Mouse (Mus musculus) bone marrow, adult 2 months (tissue): ENCODE measurements around the gene Caln1. TPM values are rescaled to one million over a fixed set of nuclear protein-coding genes. Genes with fewer than 3 reads are reported as not detected.

Source experiments
- H3K27ac ChIP-seq: fragments of 200-500 bp; 2 replicates; pipeline ENCODE4 v1.5.1; 2012; ENCODE audit warnings: low read depth, mild to moderate bottlenecking, control low read depth, inconsistent platforms, low read length; ENCODE audit not compliant: control insufficient read depth, poor library complexity, insufficient read depth
- H3K4me1 ChIP-seq: fragments of 200-500 bp; 2 replicates; pipeline ENCODE4 v1.6.1; 2011; ENCODE audit warnings: low read length; ENCODE audit not compliant: control insufficient read depth, insufficient read depth
- H3K4me3 ChIP-seq: fragments of 200-500 bp; replicated peaks from 2 replicates; pipeline ENCODE3; 2011; ENCODE audit warnings: mild to moderate bottlenecking, low read depth, low read length, control low read depth; ENCODE audit not compliant: control insufficient read depth
- CTCF ChIP-seq: fragments of 200-500 bp; IDR thresholded peaks from 2 replicates; pipeline ENCODE4 v1.5.1; 2011; ENCODE audit warnings: low read length, control low read depth; ENCODE audit not compliant: control insufficient read depth, insufficient read depth
- POLR2A ChIP-seq: fragments of 200-500 bp; IDR thresholded peaks from 2 replicates; pipeline ENCODE4 v1.6.1; 2011; ENCODE audit warnings: low read depth, mild to moderate bottlenecking, control low read depth, low read length, borderline replicate concordance; ENCODE audit not compliant: control insufficient read depth
- WGBS: fragments of 180-500 bp; shearing (Covaris S2); methylation state at CpG from one replicate; pipeline ENCODE4 v1.1.7; 2018; 5-methylcytosine and 5-hydroxymethylcytosine counted together
- polyA plus RNA-seq: library from polyadenylated mRNA; stranded (reverse); fragments of >200 nt; gene quantifications from 2 replicates; pipeline ENCODE4 v1.2.4, GENCODE M21; 2011; ENCODE audit warnings: low replicate concordance; ENCODE audit not compliant: missing spikeins, insufficient read depth, insufficient read length

Caln1 gene
- polyA plus RNA-seq, 1 experiment, result 1.7 TPM

DNA sequence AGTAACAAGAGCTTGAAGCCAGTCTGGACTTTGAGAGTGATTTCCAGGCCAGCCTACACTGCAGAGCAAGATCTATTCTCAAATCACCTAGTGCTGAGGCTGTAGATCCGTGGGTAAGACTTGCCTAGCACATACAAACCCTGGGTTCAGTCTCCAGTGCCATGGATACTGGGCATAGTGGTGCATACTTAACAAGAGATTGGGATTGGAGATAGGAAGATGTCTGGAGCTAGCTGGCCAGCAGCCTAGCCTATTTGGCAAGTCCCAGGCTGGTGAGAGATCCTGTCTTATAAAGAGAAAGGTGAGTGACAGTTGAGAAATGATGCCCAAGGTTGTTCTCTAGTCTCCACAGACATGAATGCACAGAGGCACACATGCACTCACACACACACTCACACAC, 441.6 kb downstream of the Caln1 start:
- no peak for TF ChIP-seq CTCF
- no peak for TF ChIP-seq POLR2A
- Histone ChIP-seq H3K4me3 (no peak overlapping the region), H3K4me1 (no peaks in the 10 kb centered on the region), H3K27ac (no peak overlapping the region)
- 25% methylated on average over 1 of the region's 1 CpGs for WGBS

DNA sequence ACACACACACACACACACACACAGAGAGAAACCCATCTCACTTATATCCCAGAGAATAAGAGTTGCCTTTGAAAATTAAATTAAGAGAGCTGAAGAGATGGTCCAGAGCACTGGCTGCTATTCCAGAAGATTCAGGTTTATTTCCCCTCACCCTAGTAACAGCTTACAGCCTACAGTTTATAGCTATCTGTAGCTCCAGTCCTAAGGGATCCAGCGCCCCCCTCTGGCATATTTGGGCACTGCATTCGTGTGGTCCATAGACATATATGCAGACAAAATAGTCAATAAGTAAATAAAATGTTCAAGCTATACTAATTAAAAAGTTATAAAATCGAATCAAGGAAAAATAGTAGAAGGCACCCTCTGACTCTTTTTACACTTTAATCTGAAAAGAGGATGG, 442.0 kb downstream of the Caln1 start:
- no peak for TF ChIP-seq POLR2A
- no peak overlapping the region for H3K4me3 ChIP-seq
- 34% methylated on average over 3 of the region's 3 CpGs for WGBS
- H3K4me1 ChIP-seq, result no peaks in the 10 kb centered on the region
- H3K27ac ChIP-seq, result no peak overlapping the region

- WGBS, result 81% methylated on average over 3 of the region's 3 CpGs
- H3K27ac ChIP-seq, result no peak overlapping the region
- H3K4me3 ChIP-seq, result no peak overlapping the region
- H3K4me1 ChIP-seq, result no peaks in the 10 kb centered on the region
- TF ChIP-seq CTCF (no peak), POLR2A (no peak)
These were observed 442.7 kb downstream of the Caln1 start for GRCm38 (mm10) chr5:130811966-130812365.

DNA sequence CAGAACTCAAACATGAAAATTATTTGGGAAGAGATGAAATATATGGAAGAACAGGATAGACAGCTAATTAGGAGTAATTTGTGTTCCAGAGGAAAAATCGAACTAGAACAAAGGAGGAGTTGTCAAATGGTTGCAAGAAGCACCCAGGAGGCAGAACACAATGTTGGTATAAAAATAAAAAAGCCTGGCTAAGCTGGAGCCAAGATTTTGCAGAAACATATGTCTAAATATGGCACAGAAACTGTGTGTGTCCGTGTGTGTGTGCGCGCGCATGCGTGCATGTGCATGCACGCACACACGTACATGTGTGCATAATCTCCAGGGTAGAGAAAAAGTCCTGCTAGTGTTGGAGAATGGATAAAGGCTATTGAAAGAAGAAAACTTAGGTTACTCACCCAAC, 443.3 kb downstream of the Caln1 start:
- 92% methylated on average over 8 of the region's 8 CpGs for WGBS
- no peaks in the 10 kb centered on the region for H3K4me1 ChIP-seq
- no peak overlapping the region for H3K27ac ChIP-seq
- TF ChIP-seq CTCF (no peak), POLR2A (no peak)
- no peak overlapping the region for H3K4me3 ChIP-seq

DNA sequence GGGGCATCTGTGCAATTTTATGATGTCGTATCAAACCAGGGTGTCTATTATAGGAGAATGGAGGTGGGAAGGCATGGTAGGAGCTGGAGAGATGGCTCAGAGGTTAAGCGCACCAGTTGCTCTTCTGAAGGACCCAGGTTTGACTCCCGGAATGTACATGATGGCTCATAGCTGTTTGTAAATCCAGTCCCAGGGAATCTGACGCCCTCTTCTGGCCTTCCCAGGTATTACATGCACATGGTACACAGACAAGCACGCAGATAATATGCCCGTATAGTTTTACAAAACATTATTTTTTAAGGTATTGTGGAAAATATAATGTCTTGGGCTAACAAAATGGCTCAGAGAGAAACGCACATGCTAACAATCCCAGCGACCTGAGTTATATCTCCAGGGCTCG, 443.8 kb downstream of the Caln1 start:
- no peak overlapping the region for H3K27ac ChIP-seq
- H3K4me1 ChIP-seq, result no peaks in the 10 kb centered on the region
- H3K4me3 ChIP-seq, result no peak overlapping the region
- WGBS, result 79% methylated on average over 9 of the region's 9 CpGs
- no peak for TF ChIP-seq CTCF
- TF ChIP-seq POLR2A, result no peak

DNA sequence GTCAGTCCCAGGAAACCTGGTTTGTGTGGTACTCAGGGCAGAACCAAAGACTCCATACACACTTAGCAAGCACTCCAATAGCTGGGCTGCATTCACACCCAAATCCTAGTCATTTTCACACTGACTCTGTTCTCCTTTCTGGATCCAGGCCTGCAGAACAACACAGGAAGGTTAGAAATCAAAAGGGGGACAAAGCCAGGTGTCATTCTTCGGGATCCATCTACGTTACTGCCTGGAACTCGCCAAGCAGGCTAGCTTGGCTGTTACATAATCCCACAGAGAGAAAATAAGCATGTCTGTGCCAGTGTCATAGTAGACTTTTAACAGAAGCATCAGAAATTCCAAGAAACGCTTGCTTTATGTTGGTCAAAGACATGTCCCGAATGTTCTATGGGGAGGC, 446.1 kb downstream of the Caln1 start:
- no peak for TF ChIP-seq POLR2A
- TF ChIP-seq CTCF, result no peak
- Histone ChIP-seq H3K4me1 (no peaks in the 10 kb centered on the region), H3K27ac (no peak overlapping the region), H3K4me3 (no peak overlapping the region)
- 82% methylated on average over 5 of the region's 5 CpGs for WGBS

DNA sequence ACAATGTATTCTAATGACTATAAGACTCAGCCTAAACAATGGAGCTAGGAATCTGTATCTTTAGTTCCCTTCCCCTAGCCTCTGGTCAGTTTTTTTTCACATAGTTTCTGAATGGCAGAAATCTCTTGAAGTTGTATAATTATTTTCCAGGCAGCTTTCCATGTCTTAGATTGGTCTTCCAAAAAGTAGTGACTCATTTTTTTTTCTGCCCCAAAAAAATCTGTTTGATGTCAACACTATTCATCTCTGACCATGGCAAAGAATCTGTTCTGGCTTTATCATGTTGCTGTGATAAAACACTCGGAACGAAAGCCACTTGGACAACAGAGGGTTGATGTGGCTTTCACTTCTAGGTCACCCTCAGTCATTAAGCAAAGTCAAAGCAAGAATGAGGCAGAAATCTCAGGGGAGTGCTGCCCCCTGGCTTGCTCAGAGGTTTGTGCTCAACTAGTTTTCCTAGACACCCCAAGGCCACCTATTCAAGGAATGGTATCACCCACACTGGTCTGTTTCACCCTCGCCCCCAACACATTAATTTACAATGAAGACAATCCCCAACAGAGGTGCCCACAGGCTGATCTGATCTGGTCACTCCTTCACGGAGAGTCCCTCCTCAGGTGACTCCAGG, 450.9 kb downstream of the Caln1 start:
- 63% methylated on average over 4 of the region's 4 CpGs for WGBS
- Histone ChIP-seq H3K27ac (no peak overlapping the region), H3K4me1 (no peaks in the 10 kb centered on the region), H3K4me3 (no peak overlapping the region)
- TF ChIP-seq POLR2A (no peak), CTCF (no peak)

- WGBS, result 78% methylated on average over 5 of the region's 5 CpGs
- Histone ChIP-seq H3K4me1 (no peaks in the 10 kb centered on the region), H3K27ac (no peak overlapping the region), H3K4me3 (no peak overlapping the region)
- TF ChIP-seq POLR2A, result no peak
These were observed 451.4 kb downstream of the Caln1 start for GRCm38 (mm10) chr5:130820661-130821060.

- H3K4me3 ChIP-seq, result no peak overlapping the region
- 70% methylated on average over 2 of the region's 2 CpGs for WGBS
- no peak overlapping the region for H3K27ac ChIP-seq
- H3K4me1 ChIP-seq, result no peaks in the 10 kb centered on the region
- TF ChIP-seq CTCF, result no peak
- TF ChIP-seq POLR2A, result no peak
These were observed 456.5 kb downstream of the Caln1 start for GRCm38 (mm10) chr5:130825797-130826196.
